Mouse (Mus musculus): Measurements from ENCODE around the gene Ppp1r10.

Gene Ppp1r10

GRCm38 (mm10) chr17:35903343-35903991, 12.8 kb upstream of the Ppp1r10 start:
- peak; percentile 83 for DNase-seq

- no peak for DNase-seq
Measured at GRCm38 (mm10) chr17:35903992-35904355, 12.3 kb upstream of the Ppp1r10 start.

GRCm38 (mm10) chr17:35905587-35905986, 10.6 kb upstream of the Ppp1r10 start:
- no peak for DNase-seq

- no peak for DNase-seq
Measured at GRCm38 (mm10) chr17:35907609-35908008, 8.6 kb upstream of the Ppp1r10 start.

GRCm38 (mm10) chr17:35909186-35909918, 6.9 kb upstream of the Ppp1r10 start:
- no peak for DNase-seq

- peak; percentile 94 for DNase-seq
Measured at GRCm38 (mm10) chr17:35909919-35910369, 6.3 kb upstream of the Ppp1r10 start, which contains the start of gene Atat1. Gene Atat1 (minus strand): TSS chr17:35910075.

GRCm38 (mm10) chr17:35914975-35915374, 1.3 kb upstream of the Ppp1r10 start:
- no peak for DNase-seq

- DNase-seq: peak; percentile 67
Measured at GRCm38 (mm10) chr17:35915538-35916296, 517 bp upstream of the Ppp1r10 start.

GRCm38 (mm10) chr17:35917143-35917462, 869 bp downstream of the Ppp1r10 start:
- no peak for DNase-seq

- DNase-seq: peak; percentile 43
Measured at GRCm38 (mm10) chr17:35917463-35918251, 1.4 kb downstream of the Ppp1r10 start.

GRCm38 (mm10) chr17:35918276-35919059, 2.2 kb downstream of the Ppp1r10 start:
- peak; percentile 47 for DNase-seq

GRCm38 (mm10) chr17:35919060-35919715, 3.0 kb downstream of the Ppp1r10 start:
- DNase-seq: peak; percentile 97

GRCm38 (mm10) chr17:35919864-35920301, 3.6 kb downstream of the Ppp1r10 start:
- no peak for DNase-seq

GRCm38 (mm10) chr17:35920384-35920783, 4.2 kb downstream of the Ppp1r10 start:
- no peak for DNase-seq

GRCm38 (mm10) chr17:35920862-35921562, 4.8 kb downstream of the Ppp1r10 start:
- DNase-seq: no peak

GRCm38 (mm10) chr17:35921710-35922109, 5.5 kb downstream of the Ppp1r10 start:
- no peak for DNase-seq

GRCm38 (mm10) chr17:35922566-35922965, 6.3 kb downstream of the Ppp1r10 start:
- DNase-seq: peak; percentile 44

GRCm38 (mm10) chr17:35923281-35923680, 7.0 kb downstream of the Ppp1r10 start:
- DNase-seq: no peak

- no peak for DNase-seq
Measured at GRCm38 (mm10) chr17:35927471-35927870, 11.2 kb downstream of the Ppp1r10 start.

- DNase-seq: no peak
Measured at GRCm38 (mm10) chr17:35929534-35929933, 13.3 kb downstream of the Ppp1r10 start.

- DNase-seq: no peak
Measured at GRCm38 (mm10) chr17:35930627-35931026, 14.4 kb downstream of the Ppp1r10 start.

Measured in kidney, adult 11 months (tissue).